Mouse (Mus musculus): ENCODE data around the gene Rcor1. TPM values are rescaled to one million over a fixed set of nuclear protein-coding genes. Genes with fewer than 3 reads are reported as not detected.
A peak's percentile ranks its signal among the peaks of the same experiment; 100 is the strongest.

Rcor1 gene
- polyA plus RNA-seq, 1 experiment from 2014 or later = 4.4 TPM

DNA sequence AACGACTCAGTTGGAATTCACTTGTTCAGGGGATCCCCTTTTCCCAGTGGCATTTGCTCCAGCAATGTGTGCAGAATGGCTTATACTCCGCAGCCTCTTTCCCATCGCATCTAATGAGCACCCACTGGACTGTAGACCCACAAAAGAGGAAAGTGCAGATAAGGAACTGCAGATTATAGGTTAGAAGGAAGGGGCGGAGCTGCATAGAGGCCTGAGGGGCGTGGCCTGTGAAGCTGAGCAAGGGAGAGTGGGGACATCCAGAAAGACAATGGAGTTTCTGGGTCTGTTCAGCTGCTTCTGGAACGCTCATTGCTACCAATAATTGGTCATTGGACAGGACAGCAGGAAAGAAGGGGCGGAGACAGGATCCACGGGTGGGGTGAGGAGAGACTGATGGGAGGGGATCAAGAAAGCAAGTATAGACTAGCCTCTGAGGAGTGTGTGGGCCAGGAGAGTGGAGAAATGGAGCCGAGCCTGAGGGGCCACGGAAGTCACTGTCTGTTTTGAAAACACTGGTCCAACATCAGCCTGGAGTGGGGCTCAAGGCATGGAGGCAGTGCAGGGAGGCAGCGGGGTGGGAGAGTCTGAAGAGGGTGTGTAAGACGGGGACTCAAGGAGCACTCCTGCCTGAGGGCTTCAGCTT lies 3.8 kb upstream of the Rcor1 start:
- Histone ChIP-seq H3K36me3 (ENCODE audit: control insufficient read depth, insufficient read depth, low read length) (no peaks in the 10 kb centered on the region), H3K9ac (ENCODE audit: low read depth, low read length) (no peak overlapping the region), H3K4me3 (ENCODE audit: low read depth, low read length) (no peak overlapping the region), H3K27ac (ENCODE audit: low read length) (no peak overlapping the region), H3K9me3 (replicated peaks; ENCODE audit: control insufficient read depth, low read length, poor library complexity, severe bottlenecking) (no peaks in the 10 kb centered on the region), H3K4me1 (ENCODE audit: control insufficient read depth, insufficient read depth, low read length) (peaks cover 6% of the 10 kb centered on the region), H3K4me2 (ENCODE audit: low read length) (no peak overlapping the region), H3K27me3 (ENCODE audit: control insufficient read depth, insufficient read depth, low read depth, low read length) (no peaks in the 10 kb centered on the region)
- 70% methylated on average over 12 of the region's 12 CpGs for WGBS
- ATAC-seq = no peak

DNA sequence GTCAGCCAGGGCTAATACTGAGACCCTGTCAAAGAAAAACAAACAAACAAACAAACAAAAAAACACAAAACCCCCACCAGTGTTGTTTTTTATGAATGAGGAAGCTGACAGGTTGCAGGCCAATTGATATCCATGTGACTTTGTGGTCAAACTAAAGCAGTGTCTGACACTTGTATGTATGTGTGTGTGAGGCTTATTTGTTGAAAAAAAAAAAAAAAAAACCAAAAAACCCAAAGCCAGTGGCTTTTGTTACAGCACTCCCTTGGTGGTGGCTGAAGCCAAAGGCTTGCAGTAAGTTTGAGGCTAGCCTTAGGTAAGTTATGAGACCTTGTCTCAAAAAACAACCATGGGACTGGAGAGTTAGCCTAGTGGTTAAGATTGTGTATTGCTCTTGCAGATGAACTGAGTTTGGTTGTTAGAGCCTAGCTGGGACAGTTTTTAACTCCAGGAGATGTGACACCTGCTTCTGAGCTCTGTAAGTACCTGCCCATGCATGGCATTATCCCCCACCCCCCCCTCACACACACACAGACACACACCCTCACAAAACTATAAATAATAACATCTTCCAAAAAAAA lies 2.9 kb upstream of the Rcor1 start:
- no peak overlapping the region for H3K27ac ChIP-seq (ENCODE audit: low read length)
- peaks cover 15% of the 10 kb centered on the region for H3K4me1 ChIP-seq (ENCODE audit: control insufficient read depth, insufficient read depth, low read length)
- H3K9me3 ChIP-seq (replicated peaks; ENCODE audit: control insufficient read depth, low read length, poor library complexity, severe bottlenecking) = no peaks in the 10 kb centered on the region
- H3K27me3 ChIP-seq (ENCODE audit: control insufficient read depth, insufficient read depth, low read depth, low read length) = no peaks in the 10 kb centered on the region
- no peaks in the 10 kb centered on the region for H3K36me3 ChIP-seq (ENCODE audit: control insufficient read depth, insufficient read depth, low read length)
- H3K4me2 ChIP-seq (ENCODE audit: low read length) = no peak overlapping the region
- ATAC-seq = no peak
- H3K4me3 ChIP-seq (ENCODE audit: low read depth, low read length) = no peak overlapping the region
- H3K9ac ChIP-seq (ENCODE audit: low read depth, low read length) = no peak overlapping the region

DNA sequence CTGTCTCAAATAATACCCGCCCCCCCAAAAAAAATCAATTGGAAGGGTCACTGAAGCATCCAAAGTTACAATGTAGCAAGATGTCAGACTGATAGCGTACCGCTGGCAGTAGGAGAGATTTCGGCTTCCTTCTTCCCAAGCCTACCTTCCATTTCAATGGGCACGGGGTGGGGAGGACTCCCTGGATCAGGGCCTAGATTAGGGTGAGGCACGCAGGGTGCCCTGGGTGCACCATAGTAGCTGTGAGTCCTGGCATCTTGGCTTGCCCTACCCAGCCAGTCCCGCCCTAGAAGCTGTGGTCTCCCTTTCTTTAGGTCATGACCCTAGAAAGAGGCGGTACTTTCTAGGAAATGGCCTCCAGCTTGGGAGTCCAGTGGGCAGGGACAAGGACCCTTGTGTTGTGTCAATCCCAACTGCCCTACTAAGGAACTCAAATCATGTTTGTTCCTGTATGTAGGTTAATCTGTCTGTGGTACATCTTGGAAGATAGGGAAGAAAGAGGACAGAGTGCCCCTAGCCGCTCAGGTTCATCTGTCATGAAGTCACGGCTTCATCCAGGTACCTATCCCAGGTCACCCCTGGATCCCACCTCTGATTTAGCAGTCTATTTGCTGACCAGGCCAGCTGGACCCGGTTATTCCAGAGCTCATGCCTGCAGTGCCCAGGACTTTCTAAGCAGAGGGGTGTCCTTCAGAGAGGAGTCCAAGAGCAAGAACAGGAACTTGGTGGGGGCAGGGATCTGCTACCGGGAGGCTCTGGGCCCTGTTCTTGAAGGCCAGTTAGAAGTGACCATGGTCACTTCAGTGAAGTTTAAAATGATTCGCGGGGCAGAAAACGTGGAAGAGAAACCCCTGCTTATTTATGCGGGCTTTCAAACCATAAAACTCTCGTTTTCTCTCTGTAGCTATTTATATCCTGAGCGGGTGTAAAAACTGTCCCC lies 1.6 kb upstream of the Rcor1 start:
- no peaks in the 10 kb centered on the region for H3K27me3 ChIP-seq (ENCODE audit: control insufficient read depth, insufficient read depth, low read depth, low read length)
- WGBS = 54% methylated on average over 18 of the region's 18 CpGs
- ATAC-seq = no peak
- peak overlapping the region; percentile 85 for H3K9ac ChIP-seq (ENCODE audit: low read depth, low read length)
- no peaks in the 10 kb centered on the region for H3K9me3 ChIP-seq (replicated peaks; ENCODE audit: control insufficient read depth, low read length, poor library complexity, severe bottlenecking)
- peak overlapping the region; percentile 91 for H3K4me2 ChIP-seq (ENCODE audit: low read length)
- H3K4me1 ChIP-seq (ENCODE audit: control insufficient read depth, insufficient read depth, low read length) = peaks cover 19% of the 10 kb centered on the region
- H3K36me3 ChIP-seq (ENCODE audit: control insufficient read depth, insufficient read depth, low read length) = no peaks in the 10 kb centered on the region
- peak overlapping the region; percentile 96 for H3K4me3 ChIP-seq (ENCODE audit: low read depth, low read length)
- H3K27ac ChIP-seq (ENCODE audit: low read length) = peak overlapping the region; percentile 99

DNA sequence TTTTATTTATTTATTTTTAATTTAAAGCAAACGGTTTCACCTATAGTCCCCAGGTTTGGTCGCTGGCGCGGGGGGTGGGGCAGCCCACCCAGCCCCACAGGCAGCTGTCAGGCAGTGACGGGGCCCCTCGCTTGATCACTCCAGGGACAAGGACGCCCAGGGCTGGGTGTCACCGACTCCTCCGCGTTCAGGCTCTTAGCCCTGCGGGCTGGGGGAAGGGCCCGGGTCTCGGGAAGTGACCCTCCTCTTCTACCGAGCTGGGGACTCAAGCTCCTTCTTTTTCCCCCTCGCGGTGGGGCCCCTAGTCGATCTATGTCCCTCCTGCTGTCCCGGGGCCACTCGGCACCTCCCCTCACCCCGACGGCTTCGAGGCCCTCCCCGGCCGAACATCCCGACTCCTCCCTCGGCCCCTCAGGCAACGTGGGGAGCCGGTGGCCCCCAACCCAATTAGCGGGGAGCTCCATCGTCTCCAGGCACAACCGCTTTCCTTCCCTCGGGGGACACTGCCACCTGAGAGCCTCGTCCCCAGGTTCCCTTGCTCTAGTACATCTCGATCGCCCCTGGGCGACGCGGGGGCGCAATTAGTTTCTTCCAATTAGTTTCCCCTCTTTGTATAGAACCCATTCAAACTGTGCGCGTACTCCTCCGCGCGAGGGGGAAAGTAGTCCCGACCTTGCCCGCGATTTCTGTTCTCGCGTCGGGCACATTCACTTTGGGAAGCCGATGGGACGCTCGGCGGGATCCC lies 748 bp upstream of the Rcor1 start:
- peak overlapping the region; percentile 85 for H3K9ac ChIP-seq (ENCODE audit: low read depth, low read length)

GRCm38 (mm10) chr12:111039771-111040530 lies 800 bp downstream of the Rcor1 start:
- H3K36me3 ChIP-seq (ENCODE audit: control insufficient read depth, insufficient read depth, low read length) = no peaks in the 10 kb centered on the region
- peak overlapping the region; percentile 96 for H3K4me3 ChIP-seq (ENCODE audit: low read depth, low read length)
- H3K4me2 ChIP-seq (ENCODE audit: low read length) = peak overlapping the region; percentile 91
- H3K4me1 ChIP-seq (ENCODE audit: control insufficient read depth, insufficient read depth, low read length) = peaks cover 19% of the 10 kb centered on the region
- H3K27me3 ChIP-seq (ENCODE audit: control insufficient read depth, insufficient read depth, low read depth, low read length) = no peaks in the 10 kb centered on the region
- no peaks in the 10 kb centered on the region for H3K9me3 ChIP-seq (replicated peaks; ENCODE audit: control insufficient read depth, low read length, poor library complexity, severe bottlenecking)
- peak overlapping the region; percentile 92 for H3K27ac ChIP-seq (ENCODE audit: low read length)
- H3K9ac ChIP-seq (ENCODE audit: low read depth, low read length) = peak overlapping the region; percentile 91
- no peak for ATAC-seq
- WGBS = under 1% methylated on average over 63 of the region's 65 CpGs

More for the DNA sequence above, 748 bp upstream of the Rcor1 start:
- no peaks in the 10 kb centered on the region for H3K36me3 ChIP-seq (ENCODE audit: control insufficient read depth, insufficient read depth, low read length)
- H3K4me1 ChIP-seq (ENCODE audit: control insufficient read depth, insufficient read depth, low read length) = peaks cover 19% of the 10 kb centered on the region
- H3K4me3 ChIP-seq (ENCODE audit: low read depth, low read length) = peak overlapping the region; percentile 96
- H3K27ac ChIP-seq (ENCODE audit: low read length) = peak overlapping the region; percentile 99
- WGBS = under 1% methylated on average over 54 of the region's 54 CpGs
- peak overlapping the region; percentile 91 for H3K4me2 ChIP-seq (ENCODE audit: low read length)
- peak; percentile 67 for ATAC-seq
- no peaks in the 10 kb centered on the region for H3K27me3 ChIP-seq (ENCODE audit: control insufficient read depth, insufficient read depth, low read depth, low read length)
- H3K9me3 ChIP-seq (replicated peaks; ENCODE audit: control insufficient read depth, low read length, poor library complexity, severe bottlenecking) = no peaks in the 10 kb centered on the region

GRCm38 (mm10) chr12:111040531-111040860 lies 1.3 kb downstream of the Rcor1 start:
- Histone ChIP-seq H3K4me1 (ENCODE audit: control insufficient read depth, insufficient read depth, low read length) (peaks cover 19% of the 10 kb centered on the region), H3K27me3 (ENCODE audit: control insufficient read depth, insufficient read depth, low read depth, low read length) (no peaks in the 10 kb centered on the region), H3K36me3 (ENCODE audit: control insufficient read depth, insufficient read depth, low read length) (no peaks in the 10 kb centered on the region), H3K4me3 (ENCODE audit: low read depth, low read length) (peak overlapping the region; percentile 96), H3K4me2 (ENCODE audit: low read length) (peak overlapping the region; percentile 91), H3K27ac (ENCODE audit: low read length) (no peak overlapping the region), H3K9me3 (replicated peaks; ENCODE audit: control insufficient read depth, low read length, poor library complexity, severe bottlenecking) (no peaks in the 10 kb centered on the region), H3K9ac (ENCODE audit: low read depth, low read length) (peak overlapping the region; percentile 91)
- 3% methylated on average over 3 of the region's 3 CpGs for WGBS
- ATAC-seq = no peak

DNA sequence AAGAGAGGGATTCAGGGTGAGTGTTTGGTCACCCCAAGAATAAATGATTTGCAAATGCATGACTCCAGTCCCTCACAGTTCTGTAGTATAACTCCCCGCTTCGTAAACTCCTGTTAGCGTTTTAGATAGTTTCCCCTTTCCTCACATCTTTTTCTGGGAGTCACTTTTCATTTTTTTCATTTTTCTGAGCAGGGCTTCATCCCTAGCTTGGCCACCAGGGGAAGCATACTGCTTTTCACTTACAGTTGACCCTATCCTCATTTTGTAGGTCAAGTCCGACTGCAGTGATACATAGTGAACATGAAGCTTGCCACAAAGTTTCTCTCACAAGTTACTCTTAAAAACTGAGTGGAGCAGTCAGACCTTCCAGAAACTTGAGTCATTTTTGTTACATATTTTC lies 2.0 kb downstream of the Rcor1 start:
- Histone ChIP-seq H3K9ac (ENCODE audit: low read depth, low read length) (no peak overlapping the region), H3K4me3 (ENCODE audit: low read depth, low read length) (peak overlapping the region; percentile 96)

GRCm38 (mm10) chr12:111042365-111042764 lies 3.2 kb downstream of the Rcor1 start:
- H3K9me3 ChIP-seq (replicated peaks; ENCODE audit: control insufficient read depth, low read length, poor library complexity, severe bottlenecking) = no peaks in the 10 kb centered on the region
- no peaks in the 10 kb centered on the region for H3K27me3 ChIP-seq (ENCODE audit: control insufficient read depth, insufficient read depth, low read depth, low read length)
- no peak for ATAC-seq
- peaks cover 19% of the 10 kb centered on the region for H3K4me1 ChIP-seq (ENCODE audit: control insufficient read depth, insufficient read depth, low read length)
- no peak overlapping the region for H3K9ac ChIP-seq (ENCODE audit: low read depth, low read length)
- H3K4me3 ChIP-seq (ENCODE audit: low read depth, low read length) = no peak overlapping the region
- no peaks in the 10 kb centered on the region for H3K36me3 ChIP-seq (ENCODE audit: control insufficient read depth, insufficient read depth, low read length)
- H3K4me2 ChIP-seq (ENCODE audit: low read length) = no peak overlapping the region
- H3K27ac ChIP-seq (ENCODE audit: low read length) = no peak overlapping the region
- WGBS = 81% methylated on average over 1 of the region's 1 CpGs

More for the DNA sequence above, 2.0 kb downstream of the Rcor1 start:
- no peaks in the 10 kb centered on the region for H3K9me3 ChIP-seq (replicated peaks; ENCODE audit: control insufficient read depth, low read length, poor library complexity, severe bottlenecking)
- no peaks in the 10 kb centered on the region for H3K27me3 ChIP-seq (ENCODE audit: control insufficient read depth, insufficient read depth, low read depth, low read length)
- ATAC-seq = no peak
- H3K4me2 ChIP-seq (ENCODE audit: low read length) = peak overlapping the region; percentile 91
- no peaks in the 10 kb centered on the region for H3K36me3 ChIP-seq (ENCODE audit: control insufficient read depth, insufficient read depth, low read length)
- no peak overlapping the region for H3K27ac ChIP-seq (ENCODE audit: low read length)
- peaks cover 19% of the 10 kb centered on the region for H3K4me1 ChIP-seq (ENCODE audit: control insufficient read depth, insufficient read depth, low read length)
- WGBS = 38% methylated on average over 4 of the region's 4 CpGs
